Mouse (Mus musculus) megakaryocyte, embryonic 14.5 days (primary cell): ENCODE results near the gene Npdc1. TPM values are rescaled to one million over a fixed set of nuclear protein-coding genes. Genes with fewer than 3 reads are reported as not detected.

Experiments used
- H3K27me3 ChIP-seq: replicated peaks from 2 replicates; pipeline ENCODE3; 2012; ENCODE audit warnings: inconsistent platforms
- H3K36me3 ChIP-seq: replicated peaks from 2 replicates; pipeline ENCODE3; 2012; ENCODE audit warnings: low read length, inconsistent platforms, mixed read lengths
- H3K4me1 ChIP-seq: 2 replicates; pipeline ENCODE4 v1.6.1; 2012; ENCODE audit warnings: inconsistent platforms
- H3K4me3 ChIP-seq: replicated peaks from 2 replicates; pipeline ENCODE3; 2012; ENCODE audit warnings: moderate library complexity, mild to moderate bottlenecking, inconsistent platforms
- H3K9me3 ChIP-seq: 2 replicates; pipeline ENCODE4 v1.6.1; 2012; ENCODE audit warnings: inconsistent platforms
- FLI1 ChIP-seq: IDR thresholded peaks from 2 replicates; pipeline ENCODE4 v1.6.1; 2012; ENCODE audit warnings: low read length, inconsistent platforms, mixed read lengths
- GATA1 ChIP-seq: IDR thresholded peaks from 3 replicates; pipeline ENCODE4 v1.6.1; 2012; ENCODE audit warnings: mixed read lengths, low read length, inconsistent platforms, borderline replicate concordance
- polyA plus RNA-seq: library from polyadenylated mRNA; stranded (reverse); fragments of >175 nt; gene quantifications from 2 replicates; pipeline ENCODE4 v1.2.3, GENCODE M21; 2012; ENCODE audit warnings: low replicate concordance; ENCODE audit not compliant: insufficient read depth

Npdc1 gene
- polyA plus RNA-seq, 1 experiment, result 3.9 TPM

GRCm38 (mm10) chr2:25429435-25430180, 30.5 kb downstream of the Npdc1 start:
- Histone ChIP-seq H3K9me3 (peaks cover 3% of the 10 kb centered on the region; the same call in 1 of the 2 replicates), H3K4me3 (peak overlapping the region; percentile 94), H3K27me3 (peaks cover 49% of the 10 kb centered on the region), H3K36me3 (peaks cover 41% of the 10 kb centered on the region), H3K4me1 (peaks cover 96% of the 10 kb centered on the region)
- TF ChIP-seq FLI1 (no peak), GATA1 (no peak)

DNA sequence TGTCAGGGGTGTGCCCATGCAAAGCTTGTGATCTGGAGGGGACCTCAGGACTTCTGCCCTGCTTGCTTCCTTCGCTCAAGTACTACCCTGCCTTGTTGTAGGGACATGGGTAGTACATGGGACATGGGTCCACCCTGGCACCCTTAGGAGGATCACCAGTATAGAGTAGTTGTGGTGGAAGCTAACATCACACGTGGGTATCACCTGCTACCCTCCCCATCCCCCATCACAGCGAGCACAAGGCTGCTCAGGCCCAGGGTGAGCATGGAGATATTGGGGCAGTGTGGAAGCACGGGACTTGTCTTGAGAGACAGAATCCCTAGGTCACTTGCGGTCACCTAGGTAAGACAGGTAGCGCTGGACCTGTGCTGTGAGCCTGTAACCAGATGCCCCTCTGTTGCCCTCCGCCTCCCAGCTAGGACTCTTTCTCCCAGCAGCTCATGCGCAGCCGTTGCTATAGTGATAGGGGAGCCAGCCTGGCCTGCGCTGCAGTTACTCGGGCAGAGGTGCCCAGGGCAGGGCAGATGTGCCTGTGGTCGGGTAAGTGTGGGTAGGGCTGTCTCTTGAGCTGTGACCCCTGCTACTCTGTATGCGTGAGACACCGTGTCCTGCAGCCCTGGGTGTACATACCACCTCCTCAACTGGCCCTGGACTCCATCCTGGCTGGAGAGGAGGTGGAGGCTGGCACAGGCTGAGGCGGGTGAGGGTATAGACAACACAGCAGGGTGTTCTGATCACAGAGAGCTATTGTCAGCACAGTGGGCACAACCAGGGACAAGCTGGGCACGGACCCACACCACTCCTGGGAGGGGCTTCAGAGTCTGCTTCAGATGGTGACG, 31.5 kb downstream of the Npdc1 start:
- H3K4me3 ChIP-seq, result peak overlapping the region; percentile 94
- H3K4me1 ChIP-seq, result peaks cover 92% of the 10 kb centered on the region
- H3K27me3 ChIP-seq, result peaks cover 49% of the 10 kb centered on the region
- no peaks in the 10 kb centered on the region for H3K9me3 ChIP-seq
- TF ChIP-seq FLI1 (no peak), GATA1 (no peak)
- peaks cover 44% of the 10 kb centered on the region for H3K36me3 ChIP-seq

DNA sequence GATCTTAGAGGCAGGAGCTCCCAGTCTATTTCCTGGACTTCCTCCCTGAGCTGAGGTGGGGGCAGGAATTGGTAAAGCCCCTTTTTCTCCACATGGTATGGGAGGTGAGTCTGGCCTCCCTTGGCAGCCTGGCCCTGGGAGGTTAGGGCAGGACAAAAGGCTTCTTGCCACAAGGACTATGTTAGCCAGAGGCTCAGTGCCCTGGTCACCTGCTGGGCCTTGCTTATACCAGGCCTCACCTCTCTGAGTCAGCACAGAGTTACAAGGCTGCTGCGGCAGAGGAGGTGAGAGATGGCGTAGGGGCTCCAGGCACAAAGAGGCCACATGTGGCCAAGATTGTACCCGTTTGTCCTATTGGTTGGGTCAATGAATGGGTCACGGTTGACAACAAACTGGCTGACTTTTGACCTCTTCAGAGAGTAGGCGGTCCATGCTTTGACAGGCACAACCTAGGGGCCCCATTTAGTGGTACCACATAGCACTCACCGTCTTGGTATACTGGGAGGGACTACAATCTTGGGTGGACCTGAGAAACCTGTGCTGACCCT, 32.2 kb downstream of the Npdc1 start:
- peaks cover 49% of the 10 kb centered on the region for H3K27me3 ChIP-seq
- H3K4me1 ChIP-seq, result peaks cover 84% of the 10 kb centered on the region
- TF ChIP-seq GATA1, result no peak
- TF ChIP-seq FLI1, result no peak
- H3K36me3 ChIP-seq, result peaks cover 50% of the 10 kb centered on the region
- peak overlapping the region; percentile 78 for H3K4me3 ChIP-seq
- no peaks in the 10 kb centered on the region for H3K9me3 ChIP-seq

GRCm38 (mm10) chr2:25432326-25433098, 33.4 kb downstream of the Npdc1 start:
- peak overlapping the region; percentile 78 for H3K4me3 ChIP-seq
- peaks cover 61% of the 10 kb centered on the region for H3K36me3 ChIP-seq
- TF ChIP-seq FLI1 (no peak), GATA1 (peak; percentile 46; the same call in 1 of the 3 replicates)

GRCm38 (mm10) chr2:25433101-25433500, 34.0 kb downstream of the Npdc1 start:
- Histone ChIP-seq H3K27me3 (peaks cover 59% of the 10 kb centered on the region), H3K36me3 (peaks cover 67% of the 10 kb centered on the region), H3K4me1 (peaks cover 73% of the 10 kb centered on the region), H3K4me3 (peak overlapping the region; percentile 12), H3K9me3 (no peaks in the 10 kb centered on the region)
- TF ChIP-seq FLI1 (no peak), GATA1 (no peak)

More at GRCm38 (mm10) chr2:25432326-25433098, 33.4 kb downstream of the Npdc1 start:
- peaks cover 75% of the 10 kb centered on the region for H3K4me1 ChIP-seq
- H3K9me3 ChIP-seq, result no peaks in the 10 kb centered on the region
- H3K27me3 ChIP-seq, result peaks cover 56% of the 10 kb centered on the region

DNA sequence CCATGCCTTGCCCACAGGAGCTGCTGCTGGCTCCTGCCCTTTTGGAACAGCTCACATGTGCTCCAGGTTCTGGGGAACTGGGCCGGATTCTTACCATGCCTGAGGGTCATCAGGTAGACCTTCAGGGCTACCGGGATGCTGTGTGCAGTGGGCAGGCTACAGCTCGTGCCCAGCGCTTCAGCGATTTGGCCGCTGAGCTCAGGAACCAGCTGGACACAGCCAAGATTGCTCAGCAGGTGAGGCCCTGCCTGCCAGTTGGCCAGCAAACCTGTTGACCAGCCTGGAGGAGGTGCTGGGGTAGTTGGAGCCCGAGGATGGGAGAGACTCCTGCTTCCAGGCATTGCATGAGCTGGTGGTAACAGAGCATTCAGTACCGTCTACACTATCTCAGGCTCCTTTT, 35.1 kb downstream of the Npdc1 start:
- Histone ChIP-seq H3K4me3 (no peak overlapping the region), H3K9me3 (no peaks in the 10 kb centered on the region), H3K36me3 (peaks cover 79% of the 10 kb centered on the region), H3K27me3 (peaks cover 64% of the 10 kb centered on the region), H3K4me1 (peaks cover 64% of the 10 kb centered on the region)
- no peak for TF ChIP-seq FLI1
- no peak for TF ChIP-seq GATA1

GRCm38 (mm10) chr2:25436286-25436820, 37.2 kb downstream of the Npdc1 start:
- Histone ChIP-seq H3K4me1 (peaks cover 44% of the 10 kb centered on the region), H3K9me3 (no peaks in the 10 kb centered on the region), H3K27me3 (peaks cover 54% of the 10 kb centered on the region), H3K4me3 (no peak overlapping the region), H3K36me3 (peaks cover 90% of the 10 kb centered on the region)
- TF ChIP-seq FLI1 (no peak), GATA1 (no peak)

DNA sequence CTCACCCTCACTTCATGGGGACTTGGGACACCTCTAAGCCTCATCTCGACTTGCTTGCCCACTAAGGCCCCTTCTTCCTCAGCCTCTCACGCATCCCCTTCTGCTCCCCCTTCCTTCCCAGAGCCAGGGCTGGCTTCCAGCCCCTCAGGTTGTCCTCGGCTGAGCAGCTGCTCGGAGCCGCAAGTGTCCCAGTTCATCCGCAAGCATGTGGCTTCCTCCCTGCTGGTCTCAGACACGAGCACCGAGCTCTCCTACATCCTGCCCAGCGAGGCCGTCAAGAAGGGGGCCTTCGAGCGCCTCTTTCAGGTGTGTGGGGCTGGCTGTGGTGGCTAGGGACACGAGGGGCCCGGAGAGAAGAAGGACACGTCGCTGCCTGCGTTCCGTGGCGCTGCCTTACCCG, 41.9 kb downstream of the Npdc1 start:
- H3K36me3 ChIP-seq, result peaks cover 100% of the 10 kb centered on the region

GRCm38 (mm10) chr2:25442682-25443081, 43.5 kb downstream of the Npdc1 start:
- Histone ChIP-seq H3K9me3 (no peaks in the 10 kb centered on the region), H3K4me3 (no peak overlapping the region), H3K4me1 (peaks cover 2% of the 10 kb centered on the region; the same call in 1 of the 2 replicates), H3K36me3 (peaks cover 100% of the 10 kb centered on the region), H3K27me3 (peaks cover 33% of the 10 kb centered on the region)
- TF ChIP-seq GATA1, result no peak
- TF ChIP-seq FLI1, result no peak

More for the DNA sequence above, 41.9 kb downstream of the Npdc1 start:
- no peaks in the 10 kb centered on the region for H3K9me3 ChIP-seq
- TF ChIP-seq GATA1, result no peak
- TF ChIP-seq FLI1, result no peak
- H3K4me1 ChIP-seq, result peaks cover 6% of the 10 kb centered on the region; the same call in 1 of the 2 replicates
- peaks cover 42% of the 10 kb centered on the region for H3K27me3 ChIP-seq
- H3K4me3 ChIP-seq, result no peak overlapping the region
